Mouse (Mus musculus): ENCODE measurements at regions not wholly inside any gene's neighbourhood (a gene's known extent, or its start where the extent isn't known, plus 50 kb on each side); places are given as distances from the start of the nearest gene placed in this dataset.
"Not testable (repeated sequence)": the region's sequence is repeated elsewhere in the genome, so short reads cannot be mapped to it uniquely, and the experiment has no call there.

DNA sequence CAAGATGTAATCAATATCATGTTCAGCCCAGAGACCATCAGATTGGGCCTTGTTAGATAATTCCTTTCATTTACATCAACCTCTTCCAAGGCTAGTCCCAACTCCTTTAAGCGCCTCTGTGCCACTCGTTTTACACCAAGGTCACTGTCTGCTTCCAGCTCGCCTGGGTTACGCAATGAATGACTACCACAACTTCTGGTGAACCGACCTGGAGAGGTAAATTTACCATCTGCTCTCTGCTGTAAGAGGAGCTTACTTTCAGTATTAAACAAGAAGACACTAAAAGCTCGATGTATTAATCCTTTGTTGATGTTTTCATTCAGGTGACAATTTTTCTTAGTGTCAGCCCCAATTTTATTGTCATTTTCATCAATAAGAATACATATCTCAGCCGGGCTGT is 51.7 kb upstream of the Fam174b start:
- in situ Hi-C loops (cut with MboI; ENCODE audit: low pct_unique_long_range_greater_than_20kb in 1 of 2, low sequenced_read_pairs in 2 of 2, unreplicated experiment in 1 of 2) = no loop called here

DNA sequence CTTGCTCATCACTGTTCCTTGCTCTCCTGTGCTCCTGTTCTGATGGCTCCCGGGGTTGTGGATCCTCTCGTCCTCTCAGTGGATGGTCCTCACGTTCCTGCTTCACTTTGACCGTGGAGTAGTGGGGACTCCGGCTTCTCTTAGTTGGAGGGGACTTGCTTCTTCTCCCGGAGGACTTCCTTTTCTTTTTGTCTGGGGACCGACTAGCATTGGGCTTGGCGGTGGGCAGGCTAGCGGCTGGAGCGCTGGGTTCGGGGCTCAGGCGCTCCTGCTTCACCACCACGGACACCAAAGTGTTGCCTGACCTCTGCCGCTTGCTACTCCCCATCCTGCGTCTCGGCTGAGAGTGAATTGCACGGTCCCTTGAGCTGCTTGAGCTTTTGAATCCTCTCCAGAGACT is 53.9 kb upstream of the Fam174b start:
- in situ Hi-C loops (cut with MboI; ENCODE audit: low pct_unique_long_range_greater_than_20kb in 1 of 2, low sequenced_read_pairs in 2 of 2, unreplicated experiment in 1 of 2) = not testable (repeated sequence)

DNA sequence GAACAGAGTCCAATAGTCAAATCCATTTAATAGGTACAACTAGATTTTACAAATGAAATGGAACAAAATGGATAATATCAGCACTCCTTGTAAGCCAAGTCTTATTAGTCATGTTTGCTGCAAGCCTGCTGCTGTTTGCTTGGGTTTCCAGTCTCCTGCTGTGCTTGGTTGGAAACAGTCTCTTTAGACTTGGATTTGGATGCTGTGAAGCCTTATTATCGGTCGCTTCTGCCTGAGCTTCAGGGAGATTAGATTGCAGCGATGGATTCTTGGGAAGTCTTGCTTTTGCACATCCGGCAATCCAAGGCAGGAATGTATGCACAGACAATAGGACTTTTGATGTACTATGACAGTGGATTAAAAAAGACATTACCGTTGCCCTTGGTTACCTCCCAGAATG is 57.3 kb upstream of the Fam174b start:
- in situ Hi-C loops (cut with MboI; ENCODE audit: low pct_unique_long_range_greater_than_20kb in 1 of 2, low sequenced_read_pairs in 2 of 2, unreplicated experiment in 1 of 2) = no loop called here

DNA sequence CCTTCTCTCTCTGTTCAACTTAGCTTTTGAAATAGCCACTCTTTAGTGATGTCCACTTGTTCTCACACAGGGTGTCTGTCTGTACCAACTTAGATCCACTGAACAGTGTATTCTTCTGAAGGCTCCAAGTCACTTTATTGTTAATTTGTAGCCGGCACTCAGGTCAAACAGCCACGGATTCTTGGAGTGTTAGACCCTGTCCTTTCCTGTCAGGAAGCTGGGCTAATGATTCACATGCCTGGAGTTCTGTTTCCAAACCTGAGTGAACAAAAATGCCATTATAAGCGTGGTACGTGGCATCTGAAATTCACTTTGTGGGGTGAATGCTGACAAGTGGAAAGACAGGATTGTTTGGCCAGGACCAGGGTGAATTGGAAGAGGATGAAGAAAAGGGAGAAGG is 69.5 kb upstream of the Fam174b start:
- in situ Hi-C loops (cut with MboI; ENCODE audit: low pct_unique_long_range_greater_than_20kb in 1 of 2, low sequenced_read_pairs in 2 of 2, unreplicated experiment in 1 of 2) = no loop called here

DNA sequence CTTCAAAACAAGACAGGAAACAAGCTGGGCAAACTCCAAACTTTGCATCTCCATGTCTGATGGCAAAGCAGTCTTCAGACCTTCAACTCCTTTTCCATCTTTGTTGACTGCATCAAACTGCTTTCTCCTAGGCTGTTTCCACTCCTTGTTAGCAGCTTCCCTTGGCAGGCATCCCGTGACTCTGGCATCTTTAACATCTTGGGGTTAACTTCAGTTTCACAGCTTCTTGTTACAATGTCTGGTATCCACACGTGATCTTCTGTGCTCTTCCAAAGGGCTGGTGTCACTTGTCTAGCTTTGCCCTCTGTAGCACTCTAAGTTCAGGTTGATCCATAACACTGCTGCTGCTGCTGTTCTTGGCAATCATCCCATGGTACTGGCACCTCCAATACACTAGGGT is 71.3 kb upstream of the Fam174b start:
- in situ Hi-C loops (cut with MboI; ENCODE audit: low pct_unique_long_range_greater_than_20kb in 1 of 2, low sequenced_read_pairs in 2 of 2, unreplicated experiment in 1 of 2) = loop anchor here in 1 of 2 experiments (10.0 kb wide), 1 partner anchor 696 kb away; no protein-coding TSS in a partner anchor

DNA sequence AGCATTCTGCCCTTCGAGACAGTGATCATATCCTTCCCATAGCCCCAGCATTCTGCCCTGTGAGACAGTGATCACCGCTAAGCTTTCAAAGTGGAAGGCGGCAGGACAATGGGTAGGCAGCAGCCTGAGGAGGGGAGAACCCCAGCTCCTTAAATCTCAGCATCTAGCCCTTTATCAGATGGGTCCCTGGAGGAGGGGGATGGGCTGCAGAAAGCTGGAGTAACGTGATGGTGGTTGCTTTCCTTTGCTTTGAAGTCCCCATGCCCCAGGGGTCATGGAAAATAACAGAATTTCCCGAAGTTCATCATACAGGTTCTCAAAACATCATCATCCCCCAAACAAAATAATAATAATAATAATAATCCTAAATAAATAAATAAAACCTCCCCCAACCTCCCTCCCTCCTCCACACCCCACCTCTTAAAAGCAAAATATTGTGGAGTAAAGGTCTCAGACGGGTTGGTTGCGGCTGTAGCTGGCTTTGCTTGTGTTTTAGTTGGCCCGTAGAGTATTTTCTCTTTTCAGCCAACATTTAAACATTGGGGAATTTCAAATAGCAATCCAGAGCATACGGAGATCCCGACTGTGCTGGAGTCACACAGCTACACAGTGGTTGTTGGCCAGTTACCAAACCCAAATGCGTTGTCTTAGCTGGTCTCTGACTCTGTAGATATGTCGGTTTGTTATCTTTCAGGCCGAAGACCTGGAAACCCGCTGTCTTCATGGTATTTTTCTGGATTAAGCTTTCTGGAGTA is 73.0 kb upstream of the Fam174b start:
- in situ Hi-C loops (cut with MboI; ENCODE audit: low pct_unique_long_range_greater_than_20kb in 1 of 2, low sequenced_read_pairs in 2 of 2, unreplicated experiment in 1 of 2) = loop anchor here in 1 of 2 experiments (10.0 kb wide), 1 partner anchor 698 kb away; no protein-coding TSS in a partner anchor

DNA sequence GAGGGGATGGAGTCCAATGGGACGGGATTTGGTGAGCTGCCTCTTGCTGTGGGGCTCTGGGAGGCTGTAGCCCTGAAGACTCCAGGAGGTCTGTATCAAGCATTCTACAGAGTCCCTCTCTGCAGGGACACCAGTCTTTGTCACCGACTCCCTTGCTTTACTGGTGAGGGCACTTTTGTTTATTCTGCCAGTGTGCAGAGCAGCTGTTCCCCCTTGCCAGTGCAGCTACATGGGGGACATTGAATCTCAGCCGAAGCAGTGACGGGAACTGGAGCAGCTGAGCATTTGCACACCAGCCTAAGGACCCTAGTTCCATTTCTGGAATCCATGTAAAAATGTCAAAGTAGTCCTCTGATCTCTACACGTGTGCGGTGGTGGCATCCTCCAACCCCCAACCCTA is 75.1 kb upstream of the Fam174b start:
- in situ Hi-C loops (cut with MboI; ENCODE audit: low pct_unique_long_range_greater_than_20kb in 1 of 2, low sequenced_read_pairs in 2 of 2, unreplicated experiment in 1 of 2) = loop anchor here in 1 of 2 experiments (10.0 kb wide), 1 partner anchor 700 kb away; no protein-coding TSS in a partner anchor

DNA sequence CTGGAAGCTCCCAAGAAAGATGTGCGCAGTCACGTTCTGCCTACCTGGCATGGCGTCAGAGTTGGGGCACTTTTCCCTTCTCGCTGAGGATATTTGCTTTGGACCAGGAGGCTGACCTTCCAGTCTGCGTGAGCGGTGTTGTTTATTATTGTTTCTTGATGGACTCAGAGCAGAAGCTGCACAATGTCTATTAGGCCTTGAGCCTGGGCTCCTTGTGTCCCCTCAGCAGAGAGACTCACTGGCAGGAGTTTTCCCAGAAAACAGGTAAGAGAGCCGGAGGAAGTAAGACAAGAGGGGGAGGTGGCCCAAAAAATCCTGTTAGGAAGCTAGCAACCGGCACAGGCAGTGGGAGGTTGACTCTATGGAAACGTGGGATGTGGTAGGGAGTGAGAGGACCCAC is 77.6 kb upstream of the Fam174b start:
- in situ Hi-C loops (cut with MboI; ENCODE audit: low pct_unique_long_range_greater_than_20kb in 1 of 2, low sequenced_read_pairs in 2 of 2, unreplicated experiment in 1 of 2) = loop anchor here in 1 of 2 experiments (10.0 kb wide), 1 partner anchor 702 kb away; no protein-coding TSS in a partner anchor

DNA sequence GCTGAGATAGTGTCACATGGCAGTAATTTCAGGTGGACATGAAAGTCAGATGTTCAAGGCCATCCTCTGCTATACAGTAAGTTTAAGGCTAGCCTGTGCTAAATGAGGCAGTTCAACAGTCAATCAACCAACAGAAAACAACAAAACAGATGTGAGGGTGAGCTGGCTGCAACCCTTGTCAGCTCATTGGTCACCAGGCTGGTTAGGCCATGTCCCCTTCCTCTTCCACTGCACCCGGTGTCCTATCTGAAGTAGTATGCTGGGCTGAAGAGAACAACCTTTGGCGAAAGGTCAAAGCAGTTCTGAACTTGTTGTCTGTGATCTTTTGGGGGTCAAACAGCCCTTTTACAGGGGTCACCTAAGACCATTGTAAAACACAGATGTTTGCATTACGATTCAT is 78.2 kb upstream of the Fam174b start:
- in situ Hi-C loops (cut with MboI; ENCODE audit: low pct_unique_long_range_greater_than_20kb in 1 of 2, low sequenced_read_pairs in 2 of 2, unreplicated experiment in 1 of 2) = loop anchor here in 1 of 2 experiments (10.0 kb wide), 1 partner anchor 703 kb away; no protein-coding TSS in a partner anchor

DNA sequence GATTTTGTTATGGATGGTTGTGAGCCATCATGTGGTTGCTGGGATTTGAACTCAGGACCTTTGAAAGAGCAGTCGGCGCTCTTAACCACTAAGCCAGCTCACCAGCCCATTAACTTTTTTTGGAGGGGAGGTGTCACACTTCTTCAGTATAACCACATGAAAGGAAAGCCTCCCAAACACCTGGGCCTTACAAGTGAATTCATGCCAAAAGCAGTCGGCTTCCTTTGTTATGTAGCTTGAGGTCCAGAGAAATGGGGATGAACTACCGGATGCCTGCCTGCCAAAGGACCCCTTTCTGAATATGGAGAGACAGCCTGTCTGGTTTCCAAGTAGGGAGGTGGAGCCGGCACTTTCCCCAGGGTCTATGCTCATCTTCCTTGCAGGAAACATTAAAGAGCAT is 80.6 kb upstream of the Fam174b start:
- in situ Hi-C loops (cut with MboI; ENCODE audit: low pct_unique_long_range_greater_than_20kb in 1 of 2, low sequenced_read_pairs in 2 of 2, unreplicated experiment in 1 of 2) = loop anchor here (10.0 kb wide), 4 partner anchors 85 to 695 kb away; partner anchors contain the start of genes St8sia2 (in 2 of the 2) and Fam174b (in 1 of the 2)

DNA sequence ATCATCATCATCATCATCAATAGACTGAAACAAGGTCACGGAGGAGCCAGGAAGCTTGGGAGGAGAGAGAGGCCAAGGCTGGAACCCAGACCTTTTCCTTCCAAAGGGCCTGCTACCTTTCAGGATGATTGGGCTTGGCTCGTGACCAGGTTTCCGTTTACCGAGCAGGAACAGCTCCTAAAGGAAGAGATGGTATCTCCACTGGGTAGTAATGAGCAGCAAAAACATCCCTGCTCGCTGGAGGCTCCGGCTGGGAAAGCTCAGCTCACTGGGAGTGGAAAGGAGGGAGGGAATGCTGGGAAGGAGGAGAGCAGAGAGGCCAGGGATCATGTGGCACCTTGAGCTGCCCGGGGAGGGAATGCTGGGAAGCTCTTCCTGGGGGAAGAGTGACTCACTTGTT is 82.8 kb upstream of the Fam174b start:
- in situ Hi-C loops (cut with MboI; ENCODE audit: low pct_unique_long_range_greater_than_20kb in 1 of 2, low sequenced_read_pairs in 2 of 2, unreplicated experiment in 1 of 2) = loop anchor here (10.0 kb wide), 4 partner anchors 88 to 698 kb away; partner anchors contain the start of genes St8sia2 (in 2 of the 2) and Fam174b (in 1 of the 2)

DNA sequence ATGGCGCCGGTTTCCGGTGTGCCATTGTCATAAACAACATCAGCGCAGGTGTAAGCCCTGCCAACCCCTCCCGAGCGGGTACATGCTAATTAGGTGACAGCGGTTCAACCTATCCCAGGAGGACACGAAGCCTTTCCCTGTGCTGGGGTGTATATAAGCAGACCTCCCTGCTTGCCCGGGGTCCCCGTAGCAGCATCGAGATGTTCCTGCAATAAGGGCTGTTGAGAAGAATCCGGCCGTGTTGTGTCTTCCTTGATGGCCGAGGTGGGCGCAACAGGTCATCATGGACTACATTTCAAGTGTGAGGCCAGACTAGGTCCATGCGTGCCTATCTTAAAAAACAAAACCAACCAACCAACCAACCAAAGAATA is 83.7 kb upstream of the Fam174b start:
- in situ Hi-C loops (cut with MboI; ENCODE audit: low pct_unique_long_range_greater_than_20kb in 1 of 2, low sequenced_read_pairs in 2 of 2, unreplicated experiment in 1 of 2) = loop anchor here (10.0 kb wide), 4 partner anchors 88 to 698 kb away; partner anchors contain the start of genes St8sia2 (in 2 of the 2) and Fam174b (in 1 of the 2)

DNA sequence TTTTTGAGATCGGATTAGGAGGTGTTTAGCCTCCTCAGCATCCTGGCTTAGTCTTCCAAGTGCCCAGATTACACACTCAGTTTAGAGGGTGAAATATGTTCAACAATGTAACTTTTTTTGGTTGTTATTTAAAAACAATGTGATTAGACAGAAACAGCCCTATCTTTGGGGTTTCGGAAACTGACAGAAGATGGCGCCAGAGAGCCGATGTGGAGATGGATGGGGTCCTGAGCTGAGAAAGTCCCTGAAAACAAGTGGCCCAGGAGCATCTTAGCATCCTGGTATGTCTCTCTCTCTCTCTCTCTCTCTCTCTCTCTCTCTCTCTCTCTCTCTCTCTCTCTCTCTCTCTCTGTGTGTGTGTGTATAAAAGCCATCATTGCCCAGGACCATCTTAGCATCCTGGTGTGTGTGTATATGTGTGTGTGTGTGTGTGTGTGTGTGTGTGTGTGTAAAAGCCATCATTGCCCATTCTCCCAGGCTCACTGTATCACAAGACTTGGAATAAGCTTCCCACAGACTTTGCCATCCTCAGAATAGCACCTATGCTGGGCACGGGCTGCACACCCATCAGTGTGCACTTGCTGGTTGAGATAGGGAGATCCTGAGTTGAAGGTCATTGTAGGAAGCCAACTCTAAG is 84.2 kb upstream of the Fam174b start:
- in situ Hi-C loops (cut with MboI; ENCODE audit: low pct_unique_long_range_greater_than_20kb in 1 of 2, low sequenced_read_pairs in 2 of 2, unreplicated experiment in 1 of 2) = loop anchor here (10.0 kb wide), 4 partner anchors 89 to 699 kb away; partner anchors contain the start of genes St8sia2 (in 2 of the 2) and Fam174b (in 1 of the 2)

DNA sequence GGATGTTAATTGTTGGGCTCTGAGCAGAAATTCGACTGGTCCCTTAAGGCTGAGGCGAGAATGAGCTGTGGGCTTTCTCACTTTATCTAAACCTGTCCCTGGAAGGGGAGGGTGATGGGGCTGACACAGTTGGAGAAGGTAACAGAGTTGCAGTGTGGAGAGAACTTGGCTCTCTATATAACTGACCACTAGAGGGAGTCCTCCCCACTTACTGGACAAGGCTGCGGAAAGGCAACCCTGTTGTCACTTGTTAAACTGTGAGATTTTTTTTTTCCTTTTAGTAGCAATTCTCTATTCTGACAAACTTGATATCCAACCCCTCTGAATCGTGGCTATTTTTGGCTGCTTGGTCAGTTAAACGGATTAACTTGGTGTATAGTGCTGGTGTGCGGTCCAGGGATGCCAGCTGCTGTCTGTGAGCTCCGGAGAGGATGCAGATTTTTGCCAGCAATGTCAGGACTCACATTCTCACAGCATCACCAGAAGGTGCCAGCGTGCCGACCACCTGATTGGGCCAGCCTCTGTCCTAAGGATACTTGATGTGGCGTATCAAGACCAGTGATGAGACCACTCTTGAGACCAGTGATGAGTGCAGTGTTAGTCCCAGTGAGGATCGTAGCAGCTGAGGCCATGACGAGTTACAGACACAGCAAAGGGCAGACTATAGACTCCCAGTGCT is 85.8 kb upstream of the Fam174b start:
- in situ Hi-C loops (cut with MboI; ENCODE audit: low pct_unique_long_range_greater_than_20kb in 1 of 2, low sequenced_read_pairs in 2 of 2, unreplicated experiment in 1 of 2) = loop anchor here (5.0 to 10.0 kb wide), 5 partner anchors 90 to 700 kb away; partner anchors contain the start of genes St8sia2 (in 2 of the 2) and Fam174b (in 1 of the 2)

DNA sequence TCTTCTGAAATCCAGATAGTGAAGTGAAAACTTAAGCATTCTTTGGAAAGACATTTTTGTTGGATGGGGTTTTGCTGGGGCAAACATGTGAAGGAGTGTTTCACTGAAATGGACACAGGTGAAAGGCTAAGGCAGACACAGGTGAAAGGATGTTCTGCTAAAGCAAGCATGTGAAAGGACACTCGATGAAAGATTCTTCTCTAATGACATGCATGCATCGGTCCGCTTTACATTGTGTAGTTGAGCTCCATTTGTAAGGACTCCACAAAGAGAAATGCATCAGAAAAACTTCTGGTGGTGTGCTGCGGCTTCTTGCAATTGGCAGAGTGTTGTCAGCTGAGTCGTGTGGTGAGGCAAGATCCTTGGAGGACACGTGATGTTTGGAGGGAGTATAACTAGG is 89.2 kb upstream of the Fam174b start:
- in situ Hi-C loops (cut with MboI; ENCODE audit: low pct_unique_long_range_greater_than_20kb in 1 of 2, low sequenced_read_pairs in 2 of 2, unreplicated experiment in 1 of 2) = loop anchor here (5.0 to 10.0 kb wide), 5 partner anchors 94 to 704 kb away; partner anchors contain the start of genes St8sia2 (in 2 of the 2) and Fam174b (in 1 of the 2)

DNA sequence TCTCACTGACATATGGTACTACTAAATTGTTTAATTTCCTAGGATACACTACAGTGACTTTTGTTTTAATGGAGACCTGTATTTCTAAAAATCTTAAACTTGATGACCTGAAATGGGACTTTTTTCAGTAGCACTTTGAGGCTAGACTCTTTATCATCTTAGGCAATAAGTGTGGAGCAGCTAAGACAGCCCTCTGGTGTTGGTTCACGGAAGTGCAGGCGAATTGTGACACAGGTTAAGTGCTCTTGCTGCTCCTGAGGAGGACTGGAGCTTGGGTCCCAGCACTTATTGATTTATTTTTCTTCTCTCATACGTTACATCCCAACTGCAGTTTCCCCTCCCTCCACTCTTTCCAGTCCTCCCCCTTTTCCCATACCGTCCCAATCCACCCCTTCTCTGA is 92.1 kb upstream of the Fam174b start:
- in situ Hi-C loops (cut with MboI; ENCODE audit: low pct_unique_long_range_greater_than_20kb in 1 of 2, low sequenced_read_pairs in 2 of 2, unreplicated experiment in 1 of 2) = loop anchor here (25.0 kb wide), 2 partner anchors 211 to 486 kb away; no protein-coding TSS in a partner anchor

DNA sequence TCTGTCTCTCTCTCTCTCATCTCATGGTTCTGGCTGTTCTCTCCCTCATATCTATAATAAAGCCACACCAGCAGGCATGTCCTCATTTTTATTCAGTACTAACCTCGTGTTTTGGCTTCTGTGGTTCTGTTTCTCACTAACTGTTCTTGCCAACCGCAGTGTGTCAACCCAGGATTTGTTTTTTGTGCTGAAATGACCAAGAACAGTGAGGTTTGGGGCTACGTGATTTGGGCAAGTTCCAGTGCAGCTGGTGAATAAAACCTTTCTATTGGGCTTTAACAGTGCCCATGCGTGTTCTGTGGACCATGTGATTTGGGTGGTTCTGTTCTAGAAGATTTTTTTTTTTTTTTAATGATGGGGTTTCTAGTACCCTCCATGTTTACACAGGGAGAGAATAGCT is 93.0 kb upstream of the Fam174b start:
- in situ Hi-C loops (cut with MboI; ENCODE audit: low pct_unique_long_range_greater_than_20kb in 1 of 2, low sequenced_read_pairs in 2 of 2, unreplicated experiment in 1 of 2) = loop anchor here (25.0 kb wide), 2 partner anchors 210 to 485 kb away; no protein-coding TSS in a partner anchor

DNA sequence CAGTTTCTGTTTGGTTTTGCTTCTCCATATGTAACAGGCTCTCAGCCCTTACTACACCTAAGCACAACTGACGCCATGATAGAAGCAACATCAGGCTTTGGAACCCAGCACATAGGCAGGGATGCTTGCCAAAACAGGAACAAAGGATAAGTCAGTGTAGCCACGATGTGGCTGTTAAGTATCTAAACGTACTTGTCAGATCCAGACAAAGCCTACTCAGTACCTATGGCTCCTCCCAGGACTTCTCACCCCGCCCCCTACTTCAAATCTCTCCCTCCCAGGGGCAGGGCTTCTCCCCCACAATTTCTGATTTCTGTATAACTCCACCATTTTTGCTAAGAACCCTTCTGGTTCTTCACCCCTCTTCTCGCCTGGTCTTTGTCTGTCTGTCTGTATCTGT is 93.4 kb upstream of the Fam174b start:
- in situ Hi-C loops (cut with MboI; ENCODE audit: low pct_unique_long_range_greater_than_20kb in 1 of 2, low sequenced_read_pairs in 2 of 2, unreplicated experiment in 1 of 2) = loop anchor here (25.0 kb wide), 2 partner anchors 209 to 484 kb away; no protein-coding TSS in a partner anchor
